Mouse (Mus musculus): ENCODE data around the gene Sox5. TPM values are rescaled to one million over a fixed set of nuclear protein-coding genes. Genes with fewer than 3 reads are reported as not detected.

Sox5 gene
- polyA plus RNA-seq, 1 experiment from 2014 or later = 25.8 TPM

DNA sequence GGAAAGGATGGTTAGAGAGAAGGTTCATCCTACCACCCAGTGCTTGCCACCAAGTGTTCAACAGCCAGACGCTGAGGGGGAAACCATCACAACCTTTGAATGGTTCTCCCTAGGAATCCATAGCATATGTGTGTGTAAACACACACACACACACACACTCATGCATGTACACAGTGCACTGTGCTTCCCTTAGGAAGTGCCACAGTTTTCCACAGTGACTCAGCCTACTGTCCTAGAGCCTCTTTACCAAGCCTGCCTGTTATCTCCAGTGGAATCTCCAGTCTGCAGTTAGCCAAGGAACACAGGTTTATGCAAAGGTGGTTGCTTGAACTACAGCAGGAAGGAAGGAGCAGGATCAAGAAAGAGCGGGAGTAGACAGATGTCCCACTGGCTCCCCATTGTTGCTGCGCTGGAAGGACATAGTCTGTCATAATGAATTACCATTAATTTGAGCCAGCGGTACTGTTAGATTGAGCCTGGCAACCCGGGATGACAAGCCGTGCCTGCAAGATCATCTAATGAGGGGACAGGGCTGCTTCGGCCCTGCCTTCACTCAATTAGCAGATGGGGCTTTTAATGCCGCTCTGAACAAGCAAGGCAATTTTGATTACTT lies 335.9 kb downstream of the Sox5 start:
- 74% methylated on average over 8 of the region's 8 CpGs for WGBS
- H3K4me2 ChIP-seq (ENCODE audit: low read depth, low read length) = no peak overlapping the region
- ATAC-seq (ENCODE audit: insufficient read depth, low FRiP score) = no peak
- no peaks in the 10 kb centered on the region for H3K4me1 ChIP-seq (ENCODE audit: control insufficient read depth, insufficient read depth, low read length)
- H3K27me3 ChIP-seq (ENCODE audit: control insufficient read depth, insufficient read depth, low read length) = no peaks in the 10 kb centered on the region
- H3K36me3 ChIP-seq (ENCODE audit: control insufficient read depth, insufficient read depth, low read length) = no peaks in the 10 kb centered on the region
- H3K9ac ChIP-seq (ENCODE audit: low read length) = no peak overlapping the region
- H3K9me3 ChIP-seq (replicated peaks; ENCODE audit: control insufficient read depth, low read length) = no peaks in the 10 kb centered on the region
- no peak overlapping the region for H3K27ac ChIP-seq (ENCODE audit: low read length)
- H3K4me3 ChIP-seq (replicated peaks; ENCODE audit: low read length) = no peak overlapping the region

- H3K9me3 ChIP-seq (replicated peaks; ENCODE audit: control insufficient read depth, low read length) = no peaks in the 10 kb centered on the region
- H3K36me3 ChIP-seq (ENCODE audit: control insufficient read depth, insufficient read depth, low read length) = no peaks in the 10 kb centered on the region
- H3K27ac ChIP-seq (ENCODE audit: low read length) = no peak overlapping the region
- no peak overlapping the region for H3K9ac ChIP-seq (ENCODE audit: low read length)
- 75% methylated on average over 5 of the region's 5 CpGs for WGBS
- H3K4me2 ChIP-seq (ENCODE audit: low read depth, low read length) = no peak overlapping the region
- H3K27me3 ChIP-seq (ENCODE audit: control insufficient read depth, insufficient read depth, low read length) = no peaks in the 10 kb centered on the region
- no peaks in the 10 kb centered on the region for H3K4me1 ChIP-seq (ENCODE audit: control insufficient read depth, insufficient read depth, low read length)
- no peak for ATAC-seq (ENCODE audit: insufficient read depth, low FRiP score)
- H3K4me3 ChIP-seq (replicated peaks; ENCODE audit: low read length) = no peak overlapping the region
These were observed 337.4 kb downstream of the Sox5 start for GRCm38 (mm10) chr6:144444367-144444766.

DNA sequence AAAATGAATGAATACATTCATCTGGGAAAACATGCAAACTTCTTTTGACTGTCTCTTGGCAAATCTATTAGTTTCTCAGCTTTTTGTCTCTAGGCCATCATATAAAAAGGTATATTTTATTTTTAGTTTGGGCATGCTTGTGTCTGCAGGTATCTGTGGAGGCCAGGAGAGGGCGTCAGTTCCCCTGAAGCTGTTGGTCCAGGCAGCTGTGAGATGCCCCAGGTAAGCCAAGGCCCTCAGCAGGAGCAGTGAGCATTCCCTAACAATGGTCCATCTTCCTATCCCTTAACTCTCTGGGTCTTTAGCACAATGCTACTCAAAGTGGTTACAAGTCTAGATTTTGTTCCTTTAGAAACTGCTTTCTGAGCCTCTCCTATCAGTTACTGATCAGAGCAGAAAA lies 338.1 kb downstream of the Sox5 start:
- no peak overlapping the region for H3K27ac ChIP-seq (ENCODE audit: low read length)
- no peaks in the 10 kb centered on the region for H3K36me3 ChIP-seq (ENCODE audit: control insufficient read depth, insufficient read depth, low read length)
- H3K27me3 ChIP-seq (ENCODE audit: control insufficient read depth, insufficient read depth, low read length) = no peaks in the 10 kb centered on the region
- ATAC-seq (ENCODE audit: insufficient read depth, low FRiP score) = no peak
- H3K9ac ChIP-seq (ENCODE audit: low read length) = no peak overlapping the region
- H3K4me3 ChIP-seq (replicated peaks; ENCODE audit: low read length) = no peak overlapping the region
- H3K9me3 ChIP-seq (replicated peaks; ENCODE audit: control insufficient read depth, low read length) = no peaks in the 10 kb centered on the region
- WGBS = 70% methylated on average over 1 of the region's 1 CpGs
- H3K4me2 ChIP-seq (ENCODE audit: low read depth, low read length) = no peak overlapping the region
- no peaks in the 10 kb centered on the region for H3K4me1 ChIP-seq (ENCODE audit: control insufficient read depth, insufficient read depth, low read length)

- Histone ChIP-seq H3K4me3 (replicated peaks; ENCODE audit: low read length) (no peak overlapping the region), H3K36me3 (ENCODE audit: control insufficient read depth, insufficient read depth, low read length) (no peaks in the 10 kb centered on the region), H3K27ac (ENCODE audit: low read length) (no peak overlapping the region), H3K9me3 (replicated peaks; ENCODE audit: control insufficient read depth, low read length) (no peaks in the 10 kb centered on the region), H3K4me2 (ENCODE audit: low read depth, low read length) (no peak overlapping the region), H3K9ac (ENCODE audit: low read length) (no peak overlapping the region), H3K27me3 (ENCODE audit: control insufficient read depth, insufficient read depth, low read length) (no peaks in the 10 kb centered on the region), H3K4me1 (ENCODE audit: control insufficient read depth, insufficient read depth, low read length) (no peaks in the 10 kb centered on the region)
- ATAC-seq (ENCODE audit: insufficient read depth, low FRiP score) = no peak
- 78% methylated on average over 5 of the region's 5 CpGs for WGBS
These were observed 352.5 kb downstream of the Sox5 start for GRCm38 (mm10) chr6:144429276-144429675.

DNA sequence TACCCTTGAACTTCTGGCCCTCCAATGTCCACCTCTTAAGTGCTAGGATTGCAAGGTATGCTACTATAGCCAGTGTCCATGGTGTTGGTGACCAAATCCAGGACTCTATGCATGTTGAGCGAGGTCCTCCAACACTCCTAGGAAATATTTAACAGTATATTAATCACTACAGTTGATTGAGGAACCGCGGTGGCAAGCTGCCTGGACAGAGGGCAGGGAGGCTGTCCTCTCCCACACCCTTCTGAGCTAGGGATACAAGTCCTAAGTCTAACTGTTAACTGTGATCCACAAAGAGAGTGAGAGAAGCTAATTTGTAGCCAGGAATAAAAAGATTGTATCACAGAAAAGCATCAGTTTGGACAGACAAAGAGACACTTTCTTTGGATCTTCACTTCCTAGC lies 373.7 kb downstream of the Sox5 start:
- Histone ChIP-seq H3K4me3 (replicated peaks; ENCODE audit: low read length) (no peak overlapping the region), H3K9me3 (replicated peaks; ENCODE audit: control insufficient read depth, low read length) (no peaks in the 10 kb centered on the region), H3K36me3 (ENCODE audit: control insufficient read depth, insufficient read depth, low read length) (no peaks in the 10 kb centered on the region), H3K4me2 (ENCODE audit: low read depth, low read length) (no peak overlapping the region), H3K27ac (ENCODE audit: low read length) (no peak overlapping the region), H3K4me1 (ENCODE audit: control insufficient read depth, insufficient read depth, low read length) (no peaks in the 10 kb centered on the region), H3K27me3 (ENCODE audit: control insufficient read depth, insufficient read depth, low read length) (no peaks in the 10 kb centered on the region), H3K9ac (ENCODE audit: low read length) (no peak overlapping the region)
- ATAC-seq (ENCODE audit: insufficient read depth, low FRiP score) = no peak
- 82% methylated on average over 3 of the region's 3 CpGs for WGBS

- no peaks in the 10 kb centered on the region for H3K36me3 ChIP-seq (ENCODE audit: control insufficient read depth, insufficient read depth, low read length)
- H3K4me2 ChIP-seq (ENCODE audit: low read depth, low read length) = peak overlapping the region; percentile 39
- H3K9me3 ChIP-seq (replicated peaks; ENCODE audit: control insufficient read depth, low read length) = no peaks in the 10 kb centered on the region
- peak overlapping the region; percentile 11; the same call in 1 of the 2 replicates for H3K4me3 ChIP-seq (replicated peaks; ENCODE audit: low read length)
- ATAC-seq (ENCODE audit: insufficient read depth, low FRiP score) = no peak
- H3K4me1 ChIP-seq (ENCODE audit: control insufficient read depth, insufficient read depth, low read length) = peaks cover 4% of the 10 kb centered on the region; the same call in 1 of the 2 replicates
- no peak overlapping the region for H3K27ac ChIP-seq (ENCODE audit: low read length)
- H3K9ac ChIP-seq (ENCODE audit: low read length) = 0 out of 2 replicates have a peak overlapping the region, but pooled peaks have one; percentile 29
- 23% methylated on average over 10 of the region's 10 CpGs for WGBS
- no peaks in the 10 kb centered on the region for H3K27me3 ChIP-seq (ENCODE audit: control insufficient read depth, insufficient read depth, low read length)
These were observed 383.7 kb downstream of the Sox5 start for GRCm38 (mm10) chr6:144398115-144398514.

DNA sequence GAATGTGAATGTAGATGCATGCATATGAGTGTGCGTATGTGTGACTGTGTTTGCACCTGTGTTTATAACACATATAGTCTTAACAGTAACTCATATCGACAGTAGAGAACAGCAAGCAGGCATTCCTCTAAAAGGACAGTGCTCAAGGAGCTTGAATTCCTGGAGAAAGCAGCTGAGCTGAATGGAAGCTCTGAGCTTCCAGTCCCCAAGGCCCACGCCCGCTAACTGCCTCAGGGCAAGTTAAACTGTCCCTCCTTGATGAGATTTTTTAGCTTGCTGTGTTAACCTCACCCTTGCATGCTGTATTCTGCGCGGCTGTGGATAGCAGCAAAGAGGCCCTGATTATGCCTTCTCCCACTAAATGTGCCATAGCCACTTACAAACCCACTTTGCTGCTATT lies 388.6 kb downstream of the Sox5 start:
- Histone ChIP-seq H3K27me3 (ENCODE audit: control insufficient read depth, insufficient read depth, low read length) (no peaks in the 10 kb centered on the region), H3K4me2 (ENCODE audit: low read depth, low read length) (no peak overlapping the region), H3K27ac (ENCODE audit: low read length) (no peak overlapping the region), H3K9me3 (replicated peaks; ENCODE audit: control insufficient read depth, low read length) (no peaks in the 10 kb centered on the region), H3K9ac (ENCODE audit: low read length) (no peak overlapping the region), H3K36me3 (ENCODE audit: control insufficient read depth, insufficient read depth, low read length) (no peaks in the 10 kb centered on the region), H3K4me1 (ENCODE audit: control insufficient read depth, insufficient read depth, low read length) (peaks cover 3% of the 10 kb centered on the region; the same call in 1 of the 2 replicates), H3K4me3 (replicated peaks; ENCODE audit: low read length) (no peak overlapping the region)
- WGBS = 76% methylated on average over 6 of the region's 6 CpGs
- ATAC-seq (ENCODE audit: insufficient read depth, low FRiP score) = no peak

GRCm38 (mm10) chr6:144389333-144390054 lies 392.3 kb downstream of the Sox5 start:
- Histone ChIP-seq H3K27ac (ENCODE audit: low read length) (no peak overlapping the region), H3K4me1 (ENCODE audit: control insufficient read depth, insufficient read depth, low read length) (no peaks in the 10 kb centered on the region), H3K9me3 (replicated peaks; ENCODE audit: control insufficient read depth, low read length) (no peaks in the 10 kb centered on the region), H3K27me3 (ENCODE audit: control insufficient read depth, insufficient read depth, low read length) (no peaks in the 10 kb centered on the region), H3K9ac (ENCODE audit: low read length) (no peak overlapping the region), H3K4me3 (replicated peaks; ENCODE audit: low read length) (no peak overlapping the region), H3K4me2 (ENCODE audit: low read depth, low read length) (no peak overlapping the region), H3K36me3 (ENCODE audit: control insufficient read depth, insufficient read depth, low read length) (no peaks in the 10 kb centered on the region)
- ATAC-seq (ENCODE audit: insufficient read depth, low FRiP score) = no peak
- WGBS = 83% methylated on average over 14 of the region's 14 CpGs

DNA sequence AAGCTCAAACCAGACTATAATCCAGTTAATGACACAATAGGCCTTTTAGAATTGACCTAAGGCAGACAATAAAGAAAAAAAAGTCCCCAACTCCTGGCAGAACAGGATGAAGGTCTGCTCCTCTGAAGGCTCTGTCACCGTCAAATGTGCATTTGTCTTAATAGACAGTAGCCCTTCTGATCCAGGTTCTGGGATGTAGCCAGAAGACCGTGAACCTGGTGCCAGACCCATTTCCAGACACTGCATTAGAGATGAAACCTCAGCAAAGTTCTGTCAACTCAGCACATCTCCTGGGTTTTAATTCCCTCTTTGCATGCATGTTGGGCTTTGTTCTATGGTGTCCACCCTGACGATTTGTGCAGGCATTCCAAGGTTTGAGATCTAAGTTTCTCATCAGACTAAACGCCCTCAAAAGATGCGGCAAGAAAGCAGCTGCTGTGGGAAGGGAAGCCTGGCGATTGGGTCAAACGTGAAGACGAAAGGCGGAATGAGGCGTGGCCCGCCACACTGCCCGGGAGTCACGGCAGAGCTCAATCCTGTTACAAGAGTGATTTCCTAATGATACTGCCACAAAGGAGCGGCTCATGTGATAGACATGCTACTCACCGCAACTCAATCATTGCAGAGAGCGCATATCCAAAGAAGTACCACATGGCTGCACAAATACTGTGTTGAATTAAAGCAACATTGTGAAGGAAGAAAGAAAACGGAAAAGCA lies 394.1 kb downstream of the Sox5 start:
- H3K27me3 ChIP-seq (ENCODE audit: control insufficient read depth, insufficient read depth, low read length) = no peaks in the 10 kb centered on the region
- H3K9ac ChIP-seq (ENCODE audit: low read length) = no peak overlapping the region
- H3K4me3 ChIP-seq (replicated peaks; ENCODE audit: low read length) = no peak overlapping the region
- H3K4me2 ChIP-seq (ENCODE audit: low read depth, low read length) = no peak overlapping the region
- no peaks in the 10 kb centered on the region for H3K9me3 ChIP-seq (replicated peaks; ENCODE audit: control insufficient read depth, low read length)
- H3K4me1 ChIP-seq (ENCODE audit: control insufficient read depth, insufficient read depth, low read length) = no peaks in the 10 kb centered on the region
- 70% methylated on average over 17 of the region's 17 CpGs for WGBS
- H3K36me3 ChIP-seq (ENCODE audit: control insufficient read depth, insufficient read depth, low read length) = no peaks in the 10 kb centered on the region
- no peak for ATAC-seq (ENCODE audit: insufficient read depth, low FRiP score)
- H3K27ac ChIP-seq (ENCODE audit: low read length) = no peak overlapping the region

All from stomach, embryonic 16.5 days (tissue).